Mouse (Mus musculus) cerebellum, postnatal 14 days (tissue): Measurements from ENCODE around the gene Epb42.
"Not testable (repeated sequence)": the region's sequence is repeated elsewhere in the genome, so short reads cannot be mapped to it uniquely, and the experiment has no call there.

Source experiments
- DNase-seq, 2 experiments: peaks; one replicate each; pipeline ENCODE4 v3.0.0; 2021; ENCODE audit warnings: mixed read lengths in 2 of 2

Gene Epb42

GRCm38 (mm10) chr2:121036733-121037341 lies at the start of gene Epb42:
Gene Epb42, minus strand, starts transcription at chr2:121037072.
- no peak for DNase-seq

- DNase-seq: peak; percentile 58 to 69
Observed at GRCm38 (mm10) chr2:121085480-121086185, 48.8 kb upstream of the Epb42 start, which contains the start of gene Tgm5. Gene Tgm5, minus strand, starts transcription at chr2:121085841.

- DNase-seq: no peak
Observed at GRCm38 (mm10) chr2:121082626-121083025, 45.8 kb upstream of the Epb42 start.

GRCm38 (mm10) chr2:121074747-121075146 lies 37.9 kb upstream of the Epb42 start:
- DNase-seq: no peak

- DNase-seq: no peak
Observed at GRCm38 (mm10) chr2:121071871-121072270, 35.0 kb upstream of the Epb42 start.

- no peak for DNase-seq
Observed at GRCm38 (mm10) chr2:121069506-121069905, 32.6 kb upstream of the Epb42 start.

- no peak for DNase-seq
Observed at GRCm38 (mm10) chr2:121067116-121067515, 30.2 kb upstream of the Epb42 start.

- DNase-seq: no peak
Observed at GRCm38 (mm10) chr2:121061315-121061714, 24.4 kb upstream of the Epb42 start.

- no peak for DNase-seq
Observed at GRCm38 (mm10) chr2:121057997-121058396, 21.1 kb upstream of the Epb42 start.

GRCm38 (mm10) chr2:121055915-121056314 lies 19.0 kb upstream of the Epb42 start:
- DNase-seq: no peak

- DNase-seq: peak; percentile 12 to 35
Observed at GRCm38 (mm10) chr2:121054060-121054459, 17.2 kb upstream of the Epb42 start.

- no peak for DNase-seq
Observed at GRCm38 (mm10) chr2:121052176-121052575, 15.3 kb upstream of the Epb42 start.

- no peak for DNase-seq
Observed at GRCm38 (mm10) chr2:121045653-121046052, 8.8 kb upstream of the Epb42 start.

GRCm38 (mm10) chr2:121041098-121041497 lies 4.2 kb upstream of the Epb42 start:
- DNase-seq: peak; percentile 68 to 69

GRCm38 (mm10) chr2:121039382-121039781 lies 2.5 kb upstream of the Epb42 start:
- DNase-seq: no peak

GRCm38 (mm10) chr2:121038851-121039250 lies 2.0 kb upstream of the Epb42 start:
- not testable (repeated sequence) for DNase-seq

GRCm38 (mm10) chr2:121022918-121023317 lies 14.0 kb downstream of the Epb42 start:
- DNase-seq: no peak

- DNase-seq: no peak
Observed at GRCm38 (mm10) chr2:121017151-121017550, 19.7 kb downstream of the Epb42 start.

- no peak for DNase-seq
Observed at GRCm38 (mm10) chr2:121016226-121016625, 20.6 kb downstream of the Epb42 start.

- no peak for DNase-seq
Observed at GRCm38 (mm10) chr2:121015507-121015906, 21.4 kb downstream of the Epb42 start.

GRCm38 (mm10) chr2:121012676-121013075 lies 24.2 kb downstream of the Epb42 start:
- DNase-seq: no peak

- no peak for DNase-seq
Observed at GRCm38 (mm10) chr2:121009071-121009677, 27.7 kb downstream of the Epb42 start.

GRCm38 (mm10) chr2:121008664-121009007 lies 28.2 kb downstream of the Epb42 start:
- DNase-seq: no peak
